In the genomic region with DNA sequence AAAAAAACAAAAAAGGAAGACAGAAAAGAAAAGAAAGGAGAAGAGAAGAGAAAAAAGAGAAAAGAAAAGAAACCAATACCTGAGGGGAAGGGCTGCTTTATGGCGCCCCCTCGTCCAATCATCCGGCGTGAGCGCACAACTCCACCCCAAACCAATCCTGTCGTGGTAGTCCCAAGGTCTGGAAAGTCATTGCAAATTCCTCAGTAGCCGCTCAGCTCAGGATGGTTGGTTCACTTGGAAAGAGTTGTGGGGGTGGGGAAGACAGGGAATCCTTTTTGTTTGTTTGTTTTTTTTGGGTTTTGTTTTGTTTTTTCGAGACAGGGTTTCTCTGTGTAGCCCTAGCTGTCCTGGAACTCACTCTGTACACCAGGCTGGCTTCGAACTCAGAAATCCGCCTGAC, we compare ENCODE assay signal across 8 mouse cellular contexts. TPM values are rescaled to one million over a fixed set of nuclear protein-coding genes. Genes with fewer than 3 reads are reported as not detected.
DNase-seq lines count a peak whose midpoint lies in the region; ATAC-seq and TF ChIP-seq lines count a peak whose summit lies in the region.

No protein-coding gene starts in this region.

- H3K4me2 ChIP-seq in hindbrain, embryonic 12.5 days (replicated peaks): peak overlapping the region; percentile 90

- no peak for DNase-seq in heart, embryonic 10.5 days (ENCODE audit: low spot score)
- no peak for DNase-seq in heart, postnatal 10 days
- no peak for DNase-seq in ES-E14 (ENCODE audit: low read depth, low spot score)
- DNase-seq in midbrain, embryonic 10.5 days (ENCODE audit: low spot score): no peak
- DNase-seq in spleen, adult 18-20 months: no peak
- DNase-seq in left cerebral cortex, adult 11 months (ENCODE audit: low spot score): no peak
- DNase-seq in cerebellum, adult 11-12 months: no peak

- H3K36me3 ChIP-seq in heart, embryonic 10.5 days: no peaks in the 10 kb centered on the region
- H3K36me3 ChIP-seq in ES-E14 (ENCODE audit: control insufficient read depth, insufficient read depth, low read length, poor library complexity, severe bottlenecking): no peaks in the 10 kb centered on the region
- H3K36me3 ChIP-seq in hindbrain, embryonic 12.5 days: no peaks in the 10 kb centered on the region
- H3K36me3 ChIP-seq in midbrain, embryonic 10.5 days: 0 out of 2 replicates have a peak, but pooled peaks cover under 1% of the 10 kb centered on the region

- H3K4me3 ChIP-seq in heart, embryonic 10.5 days: peak overlapping the region; percentile 77
- H3K4me3 ChIP-seq in ES-E14 (ENCODE audit: insufficient read depth in 1 of 2, low read depth in 1 of 2, low read length in 2 of 2, poor library complexity in 1 of 2, severe bottlenecking in 1 of 2): peak overlapping the region; percentile 71 to 83; a peak in 3 of 4 replicates
- peak overlapping the region; percentile 54 for H3K4me3 ChIP-seq in hindbrain, embryonic 12.5 days
- H3K4me3 ChIP-seq in midbrain, embryonic 10.5 days: peak overlapping the region; percentile 64

- no peaks in the 10 kb centered on the region for H3K27me3 ChIP-seq in heart, embryonic 10.5 days (ENCODE audit: insufficient read depth, poor library complexity, severe bottlenecking)
- H3K27me3 ChIP-seq in hindbrain, embryonic 12.5 days: 0 out of 2 replicates have a peak, but pooled peaks cover 8% of the 10 kb centered on the region
- H3K27me3 ChIP-seq in midbrain, embryonic 10.5 days (ENCODE audit: low read depth, poor library complexity, severe bottlenecking): peaks cover 20% of the 10 kb centered on the region

- ATAC-seq in hindbrain, embryonic 12.5 days (ENCODE audit: low FRiP score): no peak

- in situ Hi-C loops in ES-E14 (cut with MboI; ENCODE audit: low sequenced_read_pairs in 2 of 2, unreplicated experiment in 2 of 2): no loop called here

- H3K9me3 ChIP-seq in heart, embryonic 10.5 days: no peaks in the 10 kb centered on the region
- no peaks in the 10 kb centered on the region for H3K9me3 ChIP-seq in ES-E14 (ENCODE audit: control insufficient read depth, insufficient read depth, low read depth, low read length)
- H3K9me3 ChIP-seq in hindbrain, embryonic 12.5 days (replicated peaks): no peaks in the 10 kb centered on the region
- no peaks in the 10 kb centered on the region for H3K9me3 ChIP-seq in midbrain, embryonic 10.5 days (replicated peaks)

- no peak overlapping the region for H3K27ac ChIP-seq in heart, embryonic 10.5 days
- H3K27ac ChIP-seq in ES-E14 (ENCODE audit: insufficient read depth, low read depth, low read length, poor library complexity, severe bottlenecking): peak overlapping the region; percentile 86; the same call in 1 of the 2 replicates
- no peak overlapping the region for H3K27ac ChIP-seq in hindbrain, embryonic 12.5 days
- no peak overlapping the region for H3K27ac ChIP-seq in midbrain, embryonic 10.5 days (replicated peaks)

- H3K4me1 ChIP-seq in heart, embryonic 10.5 days: peaks cover 12% of the 10 kb centered on the region
- H3K4me1 ChIP-seq in ES-E14 (ENCODE audit: control insufficient read depth in 2 of 2, insufficient read depth in 2 of 2, low read length in 2 of 2, poor library complexity in 1 of 2): peaks cover 0 to 9% of the 10 kb centered on the region in 2 experiments; a peak in 2 of 4 replicates
- H3K4me1 ChIP-seq in hindbrain, embryonic 12.5 days: peaks cover 6% of the 10 kb centered on the region; the same call in 1 of the 2 replicates
- peaks cover 52% of the 10 kb centered on the region for H3K4me1 ChIP-seq in midbrain, embryonic 10.5 days

- 15% methylated on average over 10 of the region's 10 CpGs for WGBS in heart, embryonic 10.5 days
- 28% methylated on average over 10 of the region's 10 CpGs for WGBS in hindbrain, embryonic 12.5 days
- WGBS in midbrain, embryonic 10.5 days: 38% methylated on average over 10 of the region's 10 CpGs

- peak overlapping the region; percentile 11; the same call in 1 of the 2 replicates for H3K9ac ChIP-seq in ES-E14 (ENCODE audit: insufficient read depth, low read depth, low read length, poor library complexity, severe bottlenecking)
- H3K9ac ChIP-seq in hindbrain, embryonic 12.5 days: no peak overlapping the region

- intact Hi-C loops in heart, postnatal 10 days (cut with DNase I): no loop called here

TF ChIP-seq in ES-E14, 5 proteins besides CTCF, POLR2A, EP300 and RAD21:
- TF ChIP-seq CHD2 (IDR thresholded peaks at IDR 0.05; ENCODE audit: low read depth, low read length) (no peak), ZC3H11A (IDR thresholded peaks at IDR 0.05; ENCODE audit: borderline replicate concordance, low read depth, low read length) (no peak), HCFC1 (IDR thresholded peaks at IDR 0.05; ENCODE audit: borderline replicate concordance, insufficient read depth, low read length) (no peak), MAFK (IDR thresholded peaks at IDR 0.05; ENCODE audit: insufficient read depth, low read depth, low read length) (no peak), ZNF384 (IDR thresholded peaks at IDR 0.05; ENCODE audit: low read depth, low read length) (no peak)

RNA-seq across cellular contexts. Expression of gene Tet1, which starts 23.3 kb away (rescaled TPM):
- polyA plus RNA-seq in heart, embryonic 10.5 days (2016; fragmentation: Nextera tagmentation; extraction: Ambion mirVana): 25.6 and 30.3 TPM in 2 replicates
- 10 to 100 TPM; 23.3 to 35.6 TPM for total RNA-seq in heart, postnatal 10 days (2021)
- total RNA-seq in ES-E14 (2012; rRNA removed): 307 and 557 TPM in 2 replicates
- polyA plus RNA-seq in hindbrain, embryonic 12.5 days (2016; fragmentation: Nextera tagmentation; extraction: Ambion mirVana): 34.5 and 39.3 TPM in 2 replicates
- 24.8 and 31.3 TPM in 2 replicates for polyA plus RNA-seq in midbrain, embryonic 10.5 days (2016; fragmentation: Nextera tagmentation; extraction: Ambion mirVana)

RNA-seq across cellular contexts. Expression of gene Slc25a16, which starts 35.0 kb away (rescaled TPM):
- 11.6 and 12.6 TPM in 2 replicates for polyA plus RNA-seq in heart, embryonic 10.5 days (2016; fragmentation: Nextera tagmentation; extraction: Ambion mirVana)
- 10 to 100 TPM; 29.5 to 30.7 TPM for total RNA-seq in heart, postnatal 10 days (2021)
- 12.8 and 16.3 TPM in 2 replicates for total RNA-seq in ES-E14 (2012; rRNA removed)
- polyA plus RNA-seq in hindbrain, embryonic 12.5 days (2016; fragmentation: Nextera tagmentation; extraction: Ambion mirVana): 12.6 and 14.1 TPM in 2 replicates
- polyA plus RNA-seq in midbrain, embryonic 10.5 days (2016; fragmentation: Nextera tagmentation; extraction: Ambion mirVana): 8.5 and 9.4 TPM in 2 replicates
